In the genomic region with DNA sequence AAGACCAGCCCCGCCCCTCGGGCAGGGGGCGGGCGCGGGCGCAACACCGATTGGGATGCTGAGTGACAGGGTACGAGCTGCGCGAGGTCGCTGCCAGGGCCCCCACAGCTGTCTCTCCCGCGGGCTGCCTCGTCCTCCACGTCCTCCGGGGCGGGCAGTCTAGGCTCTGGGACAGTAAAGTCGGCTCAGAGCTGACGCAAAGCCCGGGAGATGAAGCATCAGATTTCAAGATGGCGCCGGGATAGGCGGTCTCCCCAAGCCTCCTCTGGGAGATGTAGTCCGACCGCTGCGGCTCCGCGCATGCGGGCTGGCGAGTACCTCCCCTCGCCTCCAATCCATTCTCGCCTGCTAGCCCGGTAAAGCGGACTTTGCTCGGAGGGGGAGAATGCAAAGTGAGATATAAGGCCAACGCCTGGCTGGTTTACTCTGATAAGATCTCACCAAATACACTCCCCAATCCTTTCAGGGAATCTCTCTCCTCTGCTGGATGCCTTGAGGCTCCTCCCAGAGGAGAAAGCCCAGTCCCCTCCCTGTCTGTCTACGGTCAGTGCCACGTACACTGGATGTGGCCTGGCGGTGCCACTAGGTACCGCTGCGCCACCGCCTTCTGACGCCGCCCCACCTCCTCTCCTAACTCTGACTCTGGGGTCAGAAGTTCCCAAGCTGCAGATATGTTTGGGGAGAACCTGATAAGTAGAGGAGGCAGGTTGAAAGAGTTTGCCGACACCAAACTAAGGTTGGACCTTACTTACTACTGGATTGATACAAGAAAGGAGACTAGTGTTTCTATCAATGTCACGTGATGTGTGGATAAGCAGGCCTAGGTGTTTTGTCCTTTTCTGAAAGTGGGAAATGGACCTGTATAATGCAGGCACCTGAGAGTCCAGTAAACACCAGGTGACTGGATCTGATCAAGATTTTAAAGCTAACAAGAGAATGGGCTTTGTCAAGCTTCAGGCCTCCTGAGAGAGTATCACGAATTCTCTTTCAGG, we compare ENCODE assay signal across 8 mouse cellular contexts.
DNase-seq lines count a peak whose midpoint lies in the region; ATAC-seq lines count a peak whose summit lies in the region.

No protein-coding gene starts in this region.

- peak overlapping the region; percentile 86 for H3K4me3 ChIP-seq in hindbrain, embryonic 13.5 days

- H3K9me3 ChIP-seq in hindbrain, embryonic 13.5 days = no peaks in the 10 kb centered on the region

- peak; percentile 97 for DNase-seq in NIH3T3 (ENCODE audit: low read depth)
- peak; percentile 91 to 94 for DNase-seq in cerebellum, postnatal 14 days
- DNase-seq in frontal cortex, postnatal 14 days (ENCODE audit: low spot score in 2 of 2) = peak; percentile 87
- peak; percentile 69 to 76 for DNase-seq in layer of hippocampus, postnatal 25 days (ENCODE audit: extremely low spot score in 1 of 2, low spot score in 1 of 2)
- DNase-seq in lung, postnatal 25 days (ENCODE audit: low spot score) = peak; percentile 94
- peak; percentile 96 for DNase-seq in retina, embryonic 14.5 days (ENCODE audit: low spot score)
- peak; percentile 92 for DNase-seq in thymus, postnatal 4 days

- no peaks in the 10 kb centered on the region for H3K27me3 ChIP-seq in hindbrain, embryonic 13.5 days

- peaks cover 41% of the 10 kb centered on the region for H3K4me1 ChIP-seq in hindbrain, embryonic 13.5 days (replicated peaks)

- peak overlapping the region; percentile 98 for H3K27ac ChIP-seq in hindbrain, embryonic 13.5 days

- peak overlapping the region; percentile 79 for H3K4me2 ChIP-seq in hindbrain, embryonic 13.5 days

- no peaks in the 10 kb centered on the region for H3K36me3 ChIP-seq in hindbrain, embryonic 13.5 days

- ATAC-seq in hindbrain, embryonic 13.5 days (ENCODE audit: low FRiP score) = peak; percentile 99

- WGBS in hindbrain, embryonic 13.5 days = 3% methylated on average over 47 of the region's 47 CpGs

- H3K9ac ChIP-seq in hindbrain, embryonic 13.5 days = peak overlapping the region; percentile 85

Comparison
In these comparisons a context has a peak if more than half of its experiments do, and no peak if none do; other contexts are left out.
1. Peak in every context shown above with its lines: DNase-seq, ATAC-seq, H3K4me3 ChIP-seq and H3K27ac ChIP-seq.